Mouse (Mus musculus) adrenal gland (tissue): ENCODE data around the gene Cd52.

Experiments
- intact Hi-C: fragments of 180-260 bp; cut with DNase I; formaldehyde crosslinking; loops from one replicate; pipeline ENCODE4 v1.15.1; 2025

The Cd52 gene

GRCm38 (mm10) chr4:134092382-134093288 is 2.2 kb downstream of the Cd52 start:
- intact Hi-C loops = loop anchor here (1.0 kb wide), 1 partner anchor 31 kb away; no protein-coding TSS in a partner anchor

GRCm38 (mm10) chr4:134091225-134091529 is 3.7 kb downstream of the Cd52 start:
- intact Hi-C loops = no loop called here

- intact Hi-C loops = no loop called here
These were observed 4.2 kb downstream of the Cd52 start for GRCm38 (mm10) chr4:134090521-134091224.

GRCm38 (mm10) chr4:134089029-134089428 is 5.9 kb downstream of the Cd52 start:
- intact Hi-C loops = no loop called here

GRCm38 (mm10) chr4:134087412-134087811 is 7.5 kb downstream of the Cd52 start:
- intact Hi-C loops = loop anchor here (2.0 kb wide), 1 partner anchor 51 kb away; no protein-coding TSS in a partner anchor

- intact Hi-C loops = no loop called here
These were observed 9.9 kb downstream of the Cd52 start for GRCm38 (mm10) chr4:134084999-134085398.

- intact Hi-C loops = no loop called here
These were observed 12.4 kb downstream of the Cd52 start for GRCm38 (mm10) chr4:134082460-134082859.

GRCm38 (mm10) chr4:134081730-134082386 is 13.0 kb downstream of the Cd52 start:
- intact Hi-C loops = no loop called here

GRCm38 (mm10) chr4:134080674-134081073 is 14.2 kb downstream of the Cd52 start:
- intact Hi-C loops = no loop called here

GRCm38 (mm10) chr4:134078694-134079093 is 16.2 kb downstream of the Cd52 start:
- intact Hi-C loops = no loop called here

GRCm38 (mm10) chr4:134068793-134069580 is 25.9 kb downstream of the Cd52 start:
- intact Hi-C loops = no loop called here

- intact Hi-C loops = no loop called here
These were observed 26.9 kb downstream of the Cd52 start for GRCm38 (mm10) chr4:134067833-134068544.

GRCm38 (mm10) chr4:134067383-134067782 is 27.5 kb downstream of the Cd52 start:
- intact Hi-C loops = no loop called here

GRCm38 (mm10) chr4:134065431-134066004 is 29.4 kb downstream of the Cd52 start:
- intact Hi-C loops = no loop called here

- intact Hi-C loops = no loop called here
These were observed 32.3 kb downstream of the Cd52 start for GRCm38 (mm10) chr4:134062561-134062960.

- intact Hi-C loops = no loop called here
These were observed 32.9 kb downstream of the Cd52 start for GRCm38 (mm10) chr4:134061944-134062446.

- intact Hi-C loops = no loop called here
These were observed 33.6 kb downstream of the Cd52 start for GRCm38 (mm10) chr4:134061166-134061830.

- intact Hi-C loops = no loop called here
These were observed 34.6 kb downstream of the Cd52 start, which contains the start of gene Crybg2 for GRCm38 (mm10) chr4:134060135-134060865. Gene Crybg2 (plus strand): TSS chr4:134060815.

- intact Hi-C loops = no loop called here
These were observed 36.0 kb downstream of the Cd52 start for GRCm38 (mm10) chr4:134058908-134059307.
